Mouse (Mus musculus) forebrain, embryonic 11.5 days (tissue): ENCODE measurements at regions not wholly inside any gene's neighbourhood (a gene's known extent, or its start where the extent isn't known, plus 50 kb on each side); places are given as distances from the start of the nearest gene placed in this dataset.

Source experiments
- ATAC-seq: fragments of 200-750 bp; cut with Nextera tagmentation; replicated peaks from 2 replicates; pipeline ENCODE4 v1.8.0; 2017; ENCODE audit warnings: moderate TSS enrichment; ENCODE audit not compliant: low FRiP score
- DNase-seq: peaks from one replicate; pipeline ENCODE4 v3.0.0-alpha.2; 2017; ENCODE audit warnings: low spot score
- H3K27ac ChIP-seq: fragments of 300-500 bp; sonication (generic); 2 replicates; pipeline ENCODE4 v1.5.1; 2014; ENCODE audit warnings: low read depth, low read length
- H3K27me3 ChIP-seq: fragments of 300-500 bp; sonication (generic); 2 replicates; pipeline ENCODE4 v1.6.1; 2014; ENCODE audit warnings: mild to moderate bottlenecking, low read length, mixed read lengths; ENCODE audit not compliant: control insufficient read depth, insufficient read depth
- H3K36me3 ChIP-seq: fragments of 300-500 bp; sonication (generic); 2 replicates; pipeline ENCODE4 v1.6.1; 2014; ENCODE audit warnings: mild to moderate bottlenecking, low read length, moderate library complexity, mixed read lengths; ENCODE audit not compliant: control insufficient read depth, insufficient read depth
- H3K4me1 ChIP-seq: fragments of 300-500 bp; sonication (generic); replicated peaks from 2 replicates; pipeline ENCODE4 v1.6.1; 2014; ENCODE audit warnings: low read length, mixed read lengths; ENCODE audit not compliant: control insufficient read depth, insufficient read depth
- H3K4me2 ChIP-seq: fragments of 300-500 bp; sonication (generic); 2 replicates; pipeline ENCODE4 v1.6.1; 2014; ENCODE audit warnings: low read depth, mild to moderate bottlenecking, low read length, moderate library complexity, mixed read lengths; ENCODE audit not compliant: severe bottlenecking
- H3K4me3 ChIP-seq: fragments of 300-500 bp; sonication (generic); 2 replicates; pipeline ENCODE4 v1.5.1; 2014; ENCODE audit warnings: low read depth, low read length
- H3K9ac ChIP-seq: fragments of 300-500 bp; sonication (generic); 2 replicates; pipeline ENCODE4 v1.6.1; 2014; ENCODE audit warnings: low read length
- H3K9me3 ChIP-seq: fragments of 300-500 bp; sonication (generic); 2 replicates; pipeline ENCODE4 v1.6.1; 2016; ENCODE audit warnings: low read length, mixed read lengths; ENCODE audit not compliant: control insufficient read depth
- WGBS: fragments of 180-500 bp; shearing (Covaris S2); extraction: QIAGEN DNeasy Blood & Tissue Kit; methylation state at CpG from one replicate; pipeline ENCODE4 v1.1.7; 2014; 5-methylcytosine and 5-hydroxymethylcytosine counted together

DNA sequence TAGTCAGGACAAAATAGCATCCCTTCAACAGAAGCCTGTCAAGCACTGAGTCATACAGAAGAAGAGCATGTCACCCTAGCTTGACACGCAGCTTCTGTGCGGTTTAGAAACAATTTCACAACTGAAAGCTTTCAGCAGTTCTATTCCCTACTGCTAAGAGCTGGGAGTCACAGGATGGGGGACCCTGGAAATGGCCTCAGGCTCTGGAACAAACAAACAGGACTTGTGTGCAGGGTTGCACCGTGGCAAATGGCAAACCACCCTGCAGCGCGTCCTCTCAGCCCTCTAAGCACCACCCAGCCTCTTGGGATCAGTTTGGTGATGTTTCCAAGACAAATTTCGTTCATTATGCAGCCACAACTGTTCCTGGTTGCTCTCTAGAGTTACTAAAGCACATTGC lies 163.6 kb upstream of the Otx2 start:
- no peaks in the 10 kb centered on the region for H3K27me3 ChIP-seq
- no peak overlapping the region for H3K9ac ChIP-seq
- H3K4me1 ChIP-seq: no peaks in the 10 kb centered on the region
- no peak overlapping the region for H3K4me2 ChIP-seq
- no peaks in the 10 kb centered on the region for H3K9me3 ChIP-seq
- ATAC-seq (no peak), DNase-seq (no peak)
- H3K36me3 ChIP-seq: no peaks in the 10 kb centered on the region
- no peak overlapping the region for H3K4me3 ChIP-seq
- no peak overlapping the region for H3K27ac ChIP-seq
- 78% methylated on average over 6 of the region's 6 CpGs for WGBS

DNA sequence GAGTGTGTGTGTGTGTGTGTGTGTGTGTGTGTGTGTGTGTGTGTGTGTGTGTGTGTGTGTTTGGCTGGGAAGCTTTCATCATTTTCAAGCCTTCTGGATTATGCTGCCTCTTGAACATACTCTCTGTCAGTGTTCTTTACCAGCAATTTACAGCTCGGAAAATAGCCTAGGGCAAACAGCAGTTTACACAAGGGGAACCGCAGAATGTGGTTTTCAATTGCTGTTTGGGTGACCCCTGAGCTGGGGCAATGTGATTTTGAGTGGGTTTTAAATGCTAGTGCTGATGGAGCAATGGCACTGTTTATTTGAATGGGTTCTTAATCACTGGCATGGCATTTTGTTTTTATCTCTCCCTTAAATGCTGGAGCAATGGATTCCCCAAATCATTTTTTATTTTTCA lies 162.5 kb upstream of the Otx2 start:
- Histone ChIP-seq H3K4me2 (no peak overlapping the region), H3K9me3 (no peaks in the 10 kb centered on the region), H3K4me3 (no peak overlapping the region), H3K4me1 (no peaks in the 10 kb centered on the region), H3K36me3 (no peaks in the 10 kb centered on the region), H3K9ac (no peak overlapping the region), H3K27me3 (no peaks in the 10 kb centered on the region), H3K27ac (no peak overlapping the region)
- no peak for ATAC-seq
- 49% methylated on average over 2 of the region's 2 CpGs for WGBS
- DNase-seq: no peak

DNA sequence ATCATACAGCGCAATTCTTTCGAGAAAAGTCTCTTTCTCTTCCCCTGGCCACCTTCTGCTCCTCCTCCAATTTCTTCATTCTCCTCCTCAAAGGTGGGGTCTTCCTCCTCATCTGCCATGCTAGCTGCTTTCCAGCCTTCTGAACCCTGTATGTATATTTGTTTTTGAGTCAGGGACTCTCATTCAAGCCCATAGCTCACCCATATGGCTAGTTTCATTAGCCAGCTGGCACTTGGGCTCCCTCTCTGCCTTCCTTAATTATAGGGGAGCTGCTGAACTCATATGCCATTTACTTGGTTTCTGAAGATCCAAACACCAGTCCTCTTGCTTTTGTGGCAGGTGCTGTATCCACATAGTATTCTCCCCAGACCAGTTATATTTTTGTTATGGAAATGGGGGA lies 160.8 kb upstream of the Otx2 start:
- H3K9ac ChIP-seq: no peak overlapping the region
- H3K36me3 ChIP-seq: no peaks in the 10 kb centered on the region
- H3K27ac ChIP-seq: no peak overlapping the region
- H3K27me3 ChIP-seq: no peaks in the 10 kb centered on the region
- WGBS: 100% methylated on average over 2 of the region's 2 CpGs
- DNase-seq: no peak
- no peak overlapping the region for H3K4me2 ChIP-seq
- no peak overlapping the region for H3K4me3 ChIP-seq
- no peaks in the 10 kb centered on the region for H3K9me3 ChIP-seq
- no peaks in the 10 kb centered on the region for H3K4me1 ChIP-seq
- ATAC-seq: no peak

DNA sequence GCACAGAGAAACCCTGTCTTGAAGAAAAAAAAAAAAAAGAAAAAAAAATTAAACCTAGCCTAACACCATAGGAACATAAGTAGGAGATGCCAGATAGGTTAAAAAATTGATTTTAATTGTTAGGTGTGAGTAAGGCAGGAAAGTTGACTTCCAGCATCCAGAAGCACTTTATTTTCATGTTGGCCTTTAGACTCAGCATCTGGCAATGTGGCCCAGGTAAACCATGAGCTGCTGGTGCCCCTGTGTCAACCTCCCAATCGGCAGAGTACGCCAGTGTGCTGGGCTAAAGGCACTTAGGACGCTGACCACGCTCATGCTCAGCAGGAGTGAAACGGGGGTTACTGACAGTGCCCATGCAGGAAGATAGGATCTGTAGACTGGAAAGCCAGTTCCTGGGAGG lies 152.8 kb upstream of the Otx2 start:
- DNase-seq (no peak), ATAC-seq (no peak)
- H3K36me3 ChIP-seq: no peaks in the 10 kb centered on the region
- no peak overlapping the region for H3K9ac ChIP-seq
- no peaks in the 10 kb centered on the region for H3K9me3 ChIP-seq
- H3K4me3 ChIP-seq: no peak overlapping the region
- H3K4me2 ChIP-seq: no peak overlapping the region
- WGBS: 66% methylated on average over 5 of the region's 5 CpGs
- no peaks in the 10 kb centered on the region for H3K4me1 ChIP-seq
- H3K27me3 ChIP-seq: no peaks in the 10 kb centered on the region
- H3K27ac ChIP-seq: no peak overlapping the region

DNA sequence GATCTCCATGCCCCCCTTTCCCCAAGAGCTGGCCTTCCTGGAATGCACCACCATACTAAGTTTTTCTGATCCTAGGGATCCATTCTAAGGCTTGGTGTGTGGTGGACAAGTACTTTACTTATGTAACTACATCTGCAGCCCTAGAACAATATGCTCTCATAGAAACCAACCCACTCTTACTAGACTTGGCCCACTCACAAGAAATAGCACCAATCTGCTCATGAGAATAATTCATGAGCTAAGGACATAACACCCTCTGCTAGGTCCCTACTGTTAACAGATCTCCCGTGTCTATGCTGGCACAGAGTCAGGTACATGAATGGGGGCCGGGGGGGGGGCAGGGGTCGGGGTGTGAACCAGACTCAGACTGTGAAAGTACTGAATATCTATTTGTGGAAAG lies 150.8 kb upstream of the Otx2 start:
- Histone ChIP-seq H3K9me3 (no peaks in the 10 kb centered on the region), H3K27ac (no peak overlapping the region)
- 81% methylated on average over 3 of the region's 3 CpGs for WGBS

DNA sequence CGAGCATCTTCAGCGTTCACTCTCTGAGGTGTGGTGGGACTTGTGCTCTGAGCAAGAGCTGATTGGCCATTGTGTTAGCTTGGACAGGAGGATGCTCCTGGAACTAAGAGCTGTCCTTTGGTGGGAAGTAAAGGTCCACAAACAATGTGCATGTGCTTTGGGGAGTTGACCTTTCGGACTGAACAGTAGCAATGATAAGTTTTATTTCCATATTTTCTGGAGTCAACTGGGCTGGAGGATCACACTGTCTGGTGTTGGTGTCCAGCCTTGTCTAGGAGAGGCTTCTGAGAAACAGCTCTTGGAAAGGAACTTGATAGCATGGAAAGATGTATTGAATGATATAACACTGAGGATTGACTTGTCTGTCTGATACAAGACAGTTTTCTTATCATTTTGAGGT lies 142.3 kb upstream of the Otx2 start:
- H3K4me3 ChIP-seq: no peak overlapping the region
- no peaks in the 10 kb centered on the region for H3K36me3 ChIP-seq
- H3K4me2 ChIP-seq: no peak overlapping the region
- no peak for DNase-seq
- no peak overlapping the region for H3K9ac ChIP-seq
- WGBS: 76% methylated on average over 3 of the region's 3 CpGs
- ATAC-seq: no peak
- 0 out of 2 replicates have a peak, but pooled peaks cover 2% of the 10 kb centered on the region for H3K4me1 ChIP-seq
- no peak overlapping the region for H3K27ac ChIP-seq
- H3K9me3 ChIP-seq: no peaks in the 10 kb centered on the region
- H3K27me3 ChIP-seq: peaks cover 8% of the 10 kb centered on the region; the same call in 1 of the 2 replicates

More for the DNA sequence above, 150.8 kb upstream of the Otx2 start:
- DNase-seq (no peak), ATAC-seq (no peak)
- H3K4me2 ChIP-seq: no peak overlapping the region
- no peak overlapping the region for H3K9ac ChIP-seq
- H3K36me3 ChIP-seq: no peaks in the 10 kb centered on the region
- H3K27me3 ChIP-seq: no peaks in the 10 kb centered on the region
- no peaks in the 10 kb centered on the region for H3K4me1 ChIP-seq
- H3K4me3 ChIP-seq: no peak overlapping the region

DNA sequence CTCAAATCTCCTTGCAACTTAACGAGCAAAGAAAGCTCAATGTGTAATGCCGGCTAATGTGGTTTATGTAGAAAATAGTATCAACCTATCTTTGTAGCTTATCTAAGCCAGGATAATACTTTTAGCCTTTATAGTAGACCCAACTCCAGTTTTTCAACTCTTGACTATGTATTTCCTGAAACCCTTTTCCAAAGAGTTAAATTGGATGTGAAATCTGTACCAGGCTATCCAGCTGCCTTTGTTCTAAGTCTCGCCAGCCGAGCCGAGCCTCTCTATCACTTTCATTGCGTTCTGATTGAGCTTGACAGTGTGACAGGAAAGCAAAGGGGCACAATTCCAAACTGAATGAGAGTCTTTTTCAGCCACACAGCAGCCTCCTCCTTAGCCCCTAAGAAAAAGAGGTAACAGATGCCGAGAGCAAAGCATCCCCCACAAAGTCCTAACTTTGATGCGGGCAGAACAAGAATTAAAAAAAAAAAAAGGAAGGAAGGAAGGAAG lies 141.7 kb upstream of the Otx2 start:
- Histone ChIP-seq H3K9me3 (no peaks in the 10 kb centered on the region), H3K27me3 (peaks cover 8% of the 10 kb centered on the region; the same call in 1 of the 2 replicates), H3K4me2 (no peak overlapping the region), H3K36me3 (no peaks in the 10 kb centered on the region), H3K9ac (no peak overlapping the region), H3K4me3 (no peak overlapping the region), H3K4me1 (0 out of 2 replicates have a peak, but pooled peaks cover 2% of the 10 kb centered on the region), H3K27ac (no peak overlapping the region)
- no peak for DNase-seq
- ATAC-seq: no peak; the same call in 1 of the 2 replicates
- 17% methylated on average over 8 of the region's 8 CpGs for WGBS

DNA sequence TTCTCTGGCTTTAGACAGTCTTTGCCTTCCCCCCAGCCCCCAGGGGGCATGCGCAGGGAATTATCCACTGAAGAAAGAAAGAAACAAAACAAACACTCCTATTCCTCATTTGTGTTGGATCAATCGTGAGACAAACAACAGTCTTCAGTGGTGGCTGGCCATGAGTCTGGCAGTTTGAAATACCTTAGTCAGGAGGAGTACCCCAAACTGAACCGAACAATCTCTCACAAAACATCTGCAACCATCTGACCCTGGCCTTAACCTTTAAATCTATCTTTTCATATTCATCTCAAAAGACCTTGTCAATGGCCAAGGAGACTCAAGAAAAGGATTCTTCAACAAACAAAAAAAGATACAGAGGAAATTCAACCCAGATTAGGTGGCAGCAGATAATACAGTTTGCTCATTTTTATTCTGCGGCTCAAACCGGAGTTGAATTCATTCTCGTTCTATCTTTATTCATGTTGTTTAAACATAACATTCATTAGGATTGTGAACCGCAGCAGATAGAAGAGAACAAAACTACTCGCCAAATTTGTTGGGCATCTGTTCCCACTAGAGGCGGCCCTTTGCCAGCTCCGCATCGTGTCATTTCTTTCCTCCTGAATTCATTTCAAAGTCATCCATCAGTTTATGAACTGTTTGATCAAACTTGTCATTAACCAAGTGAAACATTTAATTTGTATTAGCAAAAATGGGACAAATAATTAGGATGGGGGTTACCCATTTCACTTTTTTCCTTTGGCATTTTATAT lies 139.3 kb upstream of the Otx2 start:
- DNase-seq (no peak), ATAC-seq (peak; percentile 51; the same call in 1 of the 2 replicates)
- no peak overlapping the region for H3K4me2 ChIP-seq
- WGBS: 40% methylated on average over 11 of the region's 11 CpGs
- no peaks in the 10 kb centered on the region for H3K9me3 ChIP-seq
- H3K27me3 ChIP-seq: peaks cover 6% of the 10 kb centered on the region; the same call in 1 of the 2 replicates
- no peak overlapping the region for H3K27ac ChIP-seq
- H3K9ac ChIP-seq: no peak overlapping the region
- H3K4me3 ChIP-seq: no peak overlapping the region
- no peaks in the 10 kb centered on the region for H3K36me3 ChIP-seq
- H3K4me1 ChIP-seq: 0 out of 2 replicates have a peak, but pooled peaks cover 2% of the 10 kb centered on the region

DNA sequence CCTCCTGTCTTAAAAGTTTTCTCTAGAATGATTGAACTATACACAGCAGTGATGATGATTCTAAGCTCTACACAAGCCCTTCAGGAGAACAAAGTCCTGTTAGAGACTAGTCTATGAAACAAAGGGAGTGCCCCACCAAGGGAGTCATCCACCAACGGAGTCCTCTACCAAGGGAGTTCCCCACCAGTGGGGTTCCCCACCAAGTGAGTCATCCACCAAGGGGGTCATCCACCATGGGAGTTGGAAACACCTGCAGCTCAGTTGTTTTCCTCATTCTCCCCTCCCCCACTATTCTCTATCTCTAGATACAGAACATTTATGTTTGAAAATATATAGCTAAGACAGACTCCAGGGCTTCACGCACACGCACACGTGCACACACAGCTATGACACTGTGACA lies 130.5 kb upstream of the Otx2 start:
- WGBS: 95% methylated on average over 4 of the region's 4 CpGs
- ATAC-seq: no peak
- H3K9ac ChIP-seq: no peak overlapping the region
- no peaks in the 10 kb centered on the region for H3K36me3 ChIP-seq
- H3K4me1 ChIP-seq: peaks cover 7% of the 10 kb centered on the region; the same call in 1 of the 2 replicates
- H3K27me3 ChIP-seq: peaks cover 11% of the 10 kb centered on the region
- H3K9me3 ChIP-seq: no peaks in the 10 kb centered on the region; the same call in 1 of the 2 replicates
- H3K4me2 ChIP-seq: no peak overlapping the region
- DNase-seq: no peak
- H3K4me3 ChIP-seq: no peak overlapping the region
- no peak overlapping the region for H3K27ac ChIP-seq
